Mouse (Mus musculus) liver, postnatal 0 days (tissue): Measurements from ENCODE around the gene Slirp.

ENCODE experiments used
- CTCF ChIP-seq: sonication (generic); IDR thresholded peaks from 2 replicates; pipeline ENCODE4 v1.5.1; 2016; ENCODE audit warnings: antibody characterized with exemption, low read depth
- EP300 ChIP-seq: IDR thresholded peaks from 2 replicates; pipeline ENCODE4 v1.6.1; 2016; ENCODE audit warnings: antibody characterized with exemption, low read depth, mild to moderate bottlenecking

DNA sequence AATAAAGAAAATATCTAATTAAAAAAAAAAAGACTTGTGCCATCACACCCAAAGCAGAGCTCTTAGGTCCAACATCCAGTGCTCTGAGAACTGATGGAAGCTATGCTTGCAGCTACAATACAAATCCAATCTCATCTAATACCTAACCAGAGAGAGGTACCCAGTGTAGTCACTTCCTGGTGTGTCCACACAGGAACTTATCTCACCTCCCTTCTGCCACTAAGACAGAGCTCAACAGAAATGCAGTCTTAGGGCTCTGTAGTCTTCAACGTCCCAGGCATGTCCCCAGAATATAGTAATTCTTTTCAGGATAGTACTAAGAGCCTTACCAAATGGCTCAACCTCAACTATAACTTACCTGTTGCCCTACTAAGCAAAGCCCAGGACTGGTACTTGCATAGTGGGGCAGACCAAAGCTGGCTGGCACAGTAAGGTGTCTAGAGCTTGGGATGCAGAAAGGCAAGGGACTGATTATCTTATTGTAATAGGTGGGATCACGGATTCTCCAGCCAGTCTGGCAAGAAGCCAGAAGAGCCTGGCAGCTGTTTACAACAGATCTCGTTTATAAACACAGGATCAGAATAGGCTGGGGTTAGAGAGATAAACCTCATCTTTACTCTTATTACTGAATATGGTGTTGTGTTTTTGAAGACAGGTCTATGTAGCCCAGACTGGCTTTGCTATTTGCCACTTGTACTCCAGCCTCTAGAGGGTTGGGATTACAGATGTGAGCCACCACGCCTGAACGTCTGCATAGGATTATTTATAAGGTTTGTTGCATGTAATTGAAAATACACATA, 21.8 kb upstream of the Slirp start:
- TF ChIP-seq CTCF (no peak), EP300 (0 out of 2 replicates have a peak, but pooled peaks have one; percentile 37)
